Mouse (Mus musculus): ENCODE measurements around the gene Sema3d. TPM values are rescaled to one million over a fixed set of nuclear protein-coding genes. Genes with fewer than 3 reads are reported as not detected.
A peak's percentile ranks its signal among the peaks of the same experiment; 100 is the strongest.

The Sema3d gene
- polyA plus RNA-seq, 1 experiment: 2.0 TPM

DNA sequence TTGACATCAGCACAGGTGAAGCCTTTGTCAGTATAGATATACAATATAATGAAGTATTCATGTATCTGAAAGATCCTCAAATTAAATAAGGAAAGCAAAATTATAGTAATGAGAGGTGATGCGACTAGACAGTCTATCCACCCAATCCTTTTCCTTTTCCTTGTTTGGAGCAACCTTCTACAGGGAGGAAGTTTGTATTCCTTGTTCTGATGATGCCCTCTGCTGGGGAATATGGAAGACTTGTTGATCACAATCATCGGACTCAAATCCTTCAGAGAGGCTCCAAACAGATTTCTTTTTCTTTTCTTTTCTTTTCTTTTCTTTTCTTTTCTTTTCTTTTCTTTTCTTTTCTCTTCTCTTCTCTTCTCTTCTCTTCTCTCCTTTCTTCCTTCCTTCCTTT, 158.1 kb downstream of the Sema3d start:
- Histone ChIP-seq H3K36me3 (ENCODE audit: control insufficient read depth, insufficient read depth, low read length) (no peaks in the 10 kb centered on the region), H3K27ac (ENCODE audit: insufficient read depth, low read depth, low read length) (no peak overlapping the region), H3K27me3 (replicated peaks; ENCODE audit: control insufficient read depth, insufficient read depth, low read length) (no peaks in the 10 kb centered on the region), H3K4me3 (ENCODE audit: insufficient read depth, low read depth, low read length) (no peak overlapping the region), H3K4me1 (ENCODE audit: control insufficient read depth, insufficient read depth, low read length) (no peaks in the 10 kb centered on the region)
- peak; percentile 52 for DNase-seq
- TF ChIP-seq POLR2A (IDR thresholded peaks at IDR 0.05; ENCODE audit: low read depth, low read length) (no peak), CTCF (conservative IDR thresholded peaks at IDR 0.05; ENCODE audit: insufficient read depth, insufficient read length, low read depth, low read length) (no peak)
- WGBS: 16% methylated on average over 2 of the region's 2 CpGs

GRCm38 (mm10) chr5:12549046-12549669, 166.0 kb downstream of the Sema3d start:
- WGBS: 91% methylated on average over 8 of the region's 8 CpGs
- H3K27me3 ChIP-seq (replicated peaks; ENCODE audit: control insufficient read depth, insufficient read depth, low read length): no peaks in the 10 kb centered on the region
- H3K36me3 ChIP-seq (ENCODE audit: control insufficient read depth, insufficient read depth, low read length): no peaks in the 10 kb centered on the region
- no peaks in the 10 kb centered on the region for H3K4me1 ChIP-seq (ENCODE audit: control insufficient read depth, insufficient read depth, low read length)
- DNase-seq: no peak
- H3K27ac ChIP-seq (ENCODE audit: insufficient read depth, low read depth, low read length): no peak overlapping the region
- no peak overlapping the region for H3K4me3 ChIP-seq (ENCODE audit: insufficient read depth, low read depth, low read length)
- TF ChIP-seq CTCF (conservative IDR thresholded peaks at IDR 0.05; ENCODE audit: insufficient read depth, insufficient read length, low read depth, low read length) (no peak), POLR2A (IDR thresholded peaks at IDR 0.05; ENCODE audit: low read depth, low read length) (no peak)

GRCm38 (mm10) chr5:12555401-12555800, 172.2 kb downstream of the Sema3d start:
- Histone ChIP-seq H3K27ac (ENCODE audit: insufficient read depth, low read depth, low read length) (no peak overlapping the region), H3K4me3 (ENCODE audit: insufficient read depth, low read depth, low read length) (no peak overlapping the region), H3K36me3 (ENCODE audit: control insufficient read depth, insufficient read depth, low read length) (no peaks in the 10 kb centered on the region), H3K27me3 (replicated peaks; ENCODE audit: control insufficient read depth, insufficient read depth, low read length) (no peaks in the 10 kb centered on the region), H3K4me1 (ENCODE audit: control insufficient read depth, insufficient read depth, low read length) (no peaks in the 10 kb centered on the region)
- DNase-seq: no peak
- TF ChIP-seq CTCF (conservative IDR thresholded peaks at IDR 0.05; ENCODE audit: insufficient read depth, insufficient read length, low read depth, low read length) (no peak), POLR2A (IDR thresholded peaks at IDR 0.05; ENCODE audit: low read depth, low read length) (no peak)
- WGBS: 86% methylated on average over 3 of the region's 3 CpGs

GRCm38 (mm10) chr5:12557889-12558288, 174.7 kb downstream of the Sema3d start:
- Histone ChIP-seq H3K36me3 (ENCODE audit: control insufficient read depth, insufficient read depth, low read length) (no peaks in the 10 kb centered on the region), H3K27me3 (replicated peaks; ENCODE audit: control insufficient read depth, insufficient read depth, low read length) (no peaks in the 10 kb centered on the region), H3K4me1 (ENCODE audit: control insufficient read depth, insufficient read depth, low read length) (no peaks in the 10 kb centered on the region), H3K27ac (ENCODE audit: insufficient read depth, low read depth, low read length) (no peak overlapping the region), H3K4me3 (ENCODE audit: insufficient read depth, low read depth, low read length) (no peak overlapping the region)
- no peak for TF ChIP-seq POLR2A (IDR thresholded peaks at IDR 0.05; ENCODE audit: low read depth, low read length)
- no peak for TF ChIP-seq CTCF (conservative IDR thresholded peaks at IDR 0.05; ENCODE audit: insufficient read depth, insufficient read length, low read depth, low read length)
- WGBS: 33% methylated on average over 2 of the region's 2 CpGs
- DNase-seq: peak; percentile 34

- TF ChIP-seq POLR2A (IDR thresholded peaks at IDR 0.05; ENCODE audit: low read depth, low read length) (no peak), CTCF (conservative IDR thresholded peaks at IDR 0.05; ENCODE audit: insufficient read depth, insufficient read length, low read depth, low read length) (no peak)
- WGBS: 33% methylated on average over 2 of the region's 2 CpGs
- H3K4me3 ChIP-seq (ENCODE audit: insufficient read depth, low read depth, low read length): no peak overlapping the region
Measured at GRCm38 (mm10) chr5:12561740-12562139, 178.6 kb downstream of the Sema3d start.

GRCm38 (mm10) chr5:12562204-12562603, 179.0 kb downstream of the Sema3d start:
- WGBS: 39% methylated on average over 5 of the region's 5 CpGs
- H3K4me3 ChIP-seq (ENCODE audit: insufficient read depth, low read depth, low read length): no peak overlapping the region
- H3K27ac ChIP-seq (ENCODE audit: insufficient read depth, low read depth, low read length): no peak overlapping the region
- no peaks in the 10 kb centered on the region for H3K4me1 ChIP-seq (ENCODE audit: control insufficient read depth, insufficient read depth, low read length)
- no peaks in the 10 kb centered on the region for H3K27me3 ChIP-seq (replicated peaks; ENCODE audit: control insufficient read depth, insufficient read depth, low read length)
- H3K36me3 ChIP-seq (ENCODE audit: control insufficient read depth, insufficient read depth, low read length): no peaks in the 10 kb centered on the region
- peak; percentile 67 for DNase-seq
- TF ChIP-seq CTCF (conservative IDR thresholded peaks at IDR 0.05; ENCODE audit: insufficient read depth, insufficient read length, low read depth, low read length): peak; percentile 40
- TF ChIP-seq POLR2A (IDR thresholded peaks at IDR 0.05; ENCODE audit: low read depth, low read length): no peak

More at GRCm38 (mm10) chr5:12561740-12562139, 178.6 kb downstream of the Sema3d start:
- DNase-seq: no peak
- Histone ChIP-seq H3K4me1 (ENCODE audit: control insufficient read depth, insufficient read depth, low read length) (no peaks in the 10 kb centered on the region), H3K36me3 (ENCODE audit: control insufficient read depth, insufficient read depth, low read length) (no peaks in the 10 kb centered on the region), H3K27ac (ENCODE audit: insufficient read depth, low read depth, low read length) (no peak overlapping the region), H3K27me3 (replicated peaks; ENCODE audit: control insufficient read depth, insufficient read depth, low read length) (no peaks in the 10 kb centered on the region)

GRCm38 (mm10) chr5:12563132-12563531, 179.9 kb downstream of the Sema3d start:
- H3K36me3 ChIP-seq (ENCODE audit: control insufficient read depth, insufficient read depth, low read length): no peaks in the 10 kb centered on the region
- H3K4me3 ChIP-seq (ENCODE audit: insufficient read depth, low read depth, low read length): no peak overlapping the region
- no peak overlapping the region for H3K27ac ChIP-seq (ENCODE audit: insufficient read depth, low read depth, low read length)
- DNase-seq: no peak
- WGBS: 91% methylated on average over 11 of the region's 11 CpGs
- no peaks in the 10 kb centered on the region for H3K4me1 ChIP-seq (ENCODE audit: control insufficient read depth, insufficient read depth, low read length)
- H3K27me3 ChIP-seq (replicated peaks; ENCODE audit: control insufficient read depth, insufficient read depth, low read length): no peaks in the 10 kb centered on the region
- no peak for TF ChIP-seq CTCF (conservative IDR thresholded peaks at IDR 0.05; ENCODE audit: insufficient read depth, insufficient read length, low read depth, low read length)
- no peak for TF ChIP-seq POLR2A (IDR thresholded peaks at IDR 0.05; ENCODE audit: low read depth, low read length)

Data from kidney, adult 2 months (tissue).